Mouse (Mus musculus) layer of hippocampus, adult 2 months (tissue): ENCODE measurements around the gene Nqo1. TPM values are rescaled to one million over a fixed set of nuclear protein-coding genes. Genes with fewer than 3 reads are reported as not detected.

Experiments used
- DNase-seq, 2 experiments: peaks; one replicate each; pipeline ENCODE4 v3.0.0; 2022; ENCODE audit warnings: low spot score in 2 of 2
- H3K27ac ChIP-seq: fragments of 200-600 bp; 2 replicates; pipeline ENCODE4 v1.8.1; 2022
- H3K4me3 ChIP-seq: fragments of 200-600 bp; 2 replicates; pipeline ENCODE4 v1.8.1; 2022; ENCODE audit warnings: mild to moderate bottlenecking
- CTCF ChIP-seq: fragments of 200-600 bp; conservative IDR thresholded peaks from 2 replicates; pipeline ENCODE4 v1.8.1; 2022; ENCODE audit warnings: antibody characterized with exemption, mild to moderate bottlenecking, moderate library complexity
- total RNA-seq, 2 experiments: library from RNA; stranded (reverse); gene quantifications; 2 replicates each; pipeline ENCODE4 v1.2.3; 2021

Nqo1 gene
- total RNA-seq, 2 experiments from 2014 or later: 5.8 to 7.0 TPM

GRCm38 (mm10) chr8:107395397-107395796 is 7.6 kb downstream of the Nqo1 start:
- no peak for TF ChIP-seq CTCF
- no peak overlapping the region for H3K27ac ChIP-seq
- no peak for DNase-seq
- no peak overlapping the region for H3K4me3 ChIP-seq

- no peak for DNase-seq
- TF ChIP-seq CTCF: no peak
Measured at GRCm38 (mm10) chr8:107391136-107391516, 11.9 kb downstream of the Nqo1 start.

GRCm38 (mm10) chr8:107390476-107391135 is 12.4 kb downstream of the Nqo1 start:
- no peak for DNase-seq
- Histone ChIP-seq H3K4me3 (no peak overlapping the region), H3K27ac (no peak overlapping the region)
- TF ChIP-seq CTCF: no peak

More at GRCm38 (mm10) chr8:107391136-107391516, 11.9 kb downstream of the Nqo1 start:
- no peak overlapping the region for H3K27ac ChIP-seq
- no peak overlapping the region for H3K4me3 ChIP-seq

GRCm38 (mm10) chr8:107389557-107389956 is 13.4 kb downstream of the Nqo1 start:
- no peak overlapping the region for H3K4me3 ChIP-seq
- DNase-seq: peak; percentile 19 to 46
- no peak for TF ChIP-seq CTCF
- H3K27ac ChIP-seq: no peak overlapping the region

- TF ChIP-seq CTCF: peak; percentile 80
- DNase-seq: peak in 1 of 2 experiments; percentile 30
- no peak overlapping the region for H3K27ac ChIP-seq
Measured at GRCm38 (mm10) chr8:107387861-107388260, 15.1 kb downstream of the Nqo1 start.

GRCm38 (mm10) chr8:107386642-107387041 is 16.4 kb downstream of the Nqo1 start:
- Histone ChIP-seq H3K4me3 (no peak overlapping the region), H3K27ac (no peak overlapping the region)
- peak; percentile 81 for TF ChIP-seq CTCF
- DNase-seq: no peak

More at GRCm38 (mm10) chr8:107387861-107388260, 15.1 kb downstream of the Nqo1 start:
- no peak overlapping the region for H3K4me3 ChIP-seq

- no peak for TF ChIP-seq CTCF
- Histone ChIP-seq H3K4me3 (no peak overlapping the region), H3K27ac (no peak overlapping the region)
- DNase-seq: no peak
Measured at GRCm38 (mm10) chr8:107386171-107386570, 16.8 kb downstream of the Nqo1 start.

- no peak overlapping the region for H3K27ac ChIP-seq
- no peak overlapping the region for H3K4me3 ChIP-seq
- no peak for DNase-seq
- no peak for TF ChIP-seq CTCF
Measured at GRCm38 (mm10) chr8:107385063-107385462, 17.9 kb downstream of the Nqo1 start.

GRCm38 (mm10) chr8:107384651-107385050 is 18.4 kb downstream of the Nqo1 start:
- DNase-seq: no peak
- H3K27ac ChIP-seq: no peak overlapping the region
- no peak overlapping the region for H3K4me3 ChIP-seq
- TF ChIP-seq CTCF: no peak

GRCm38 (mm10) chr8:107382898-107383297 is 20.1 kb downstream of the Nqo1 start:
- Histone ChIP-seq H3K4me3 (no peak overlapping the region), H3K27ac (no peak overlapping the region)
- no peak for DNase-seq
- no peak for TF ChIP-seq CTCF

GRCm38 (mm10) chr8:107381666-107382065 is 21.3 kb downstream of the Nqo1 start:
- no peak for DNase-seq
- no peak overlapping the region for H3K27ac ChIP-seq
- no peak overlapping the region for H3K4me3 ChIP-seq
- no peak for TF ChIP-seq CTCF

- H3K27ac ChIP-seq: no peak overlapping the region
- H3K4me3 ChIP-seq: no peak overlapping the region
- DNase-seq: no peak
- TF ChIP-seq CTCF: no peak
Measured at GRCm38 (mm10) chr8:107380734-107381133, 22.3 kb downstream of the Nqo1 start.

GRCm38 (mm10) chr8:107377346-107377745 is 25.7 kb downstream of the Nqo1 start:
- no peak for DNase-seq
- no peak overlapping the region for H3K27ac ChIP-seq
- TF ChIP-seq CTCF: no peak
- no peak overlapping the region for H3K4me3 ChIP-seq

- DNase-seq: no peak
- Histone ChIP-seq H3K27ac (no peak overlapping the region), H3K4me3 (no peak overlapping the region)
- TF ChIP-seq CTCF: no peak
Measured at GRCm38 (mm10) chr8:107370311-107370710, 32.7 kb downstream of the Nqo1 start.

Other genes with a start within 250 kb of the Nqo1 start
- gene Nfat5, start 109.7 kb downstream of the Nqo1 start, total RNA-seq: 10 to 100 TPM; 57.4 to 69.3 TPM
- gene Nob1, start 21.8 kb upstream of the Nqo1 start, total RNA-seq: 10 to 100 TPM; 38.5 to 48.6 TPM
- 10 to 100 TPM; 37.1 to 38.0 TPM for gene Wwp2, start 33.2 kb upstream of the Nqo1 start, total RNA-seq
- gene Psmd7, start 185.3 kb upstream of the Nqo1 start, total RNA-seq: 100 to 1,000 TPM; 103 to 107 TPM